Mouse (Mus musculus): ENCODE measurements around the gene Crispld2.

GRCm38 (mm10) chr8:120062742-120063141 is 70.5 kb downstream of the Crispld2 start:
- TF ChIP-seq POLR2A (IDR thresholded peaks at IDR 0.05; ENCODE audit: borderline replicate concordance, extremely low read depth, insufficient read depth, insufficient read length, poor library complexity, severe bottlenecking) = no peak
- no peak for TF ChIP-seq CTCF (IDR thresholded peaks at IDR 0.05; ENCODE audit: borderline replicate concordance, extremely low read depth, insufficient read depth, insufficient read length)
